Mouse (Mus musculus): Measurements from ENCODE around the gene Plcb2.

Gene Plcb2

DNA sequence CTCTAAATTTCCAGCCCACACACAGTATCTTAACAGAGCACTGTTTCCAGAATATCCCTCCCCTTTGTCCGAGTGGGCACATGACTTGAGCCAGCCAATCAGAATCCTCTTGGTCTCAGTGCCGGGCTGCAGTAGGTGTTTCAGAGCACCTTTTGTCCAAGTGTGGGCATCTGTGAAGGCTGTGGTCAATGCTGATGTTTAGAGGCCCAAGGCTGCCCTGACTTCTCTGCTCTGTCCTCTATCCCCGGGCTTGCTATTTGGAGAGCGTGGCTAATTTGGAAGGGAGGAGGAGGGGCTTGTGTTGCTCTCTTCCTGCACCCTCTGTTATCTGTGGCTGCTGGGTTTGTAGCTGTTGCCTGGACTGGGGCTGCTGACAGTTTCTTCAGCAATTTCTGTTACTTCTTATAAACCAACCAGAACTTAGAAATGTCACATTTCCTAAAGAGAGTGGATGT lies 68.2 kb downstream of the Plcb2 start:
- no peak for DNase-seq (ENCODE audit: low read depth, low spot score)

GRCm38 (mm10) chr2:118659493-118659892 lies 68.7 kb downstream of the Plcb2 start:
- no peak for DNase-seq (ENCODE audit: low read depth, low spot score)

- DNase-seq (ENCODE audit: low read depth, low spot score) = peak; percentile 59
These were observed 69.2 kb downstream of the Plcb2 start for GRCm38 (mm10) chr2:118659077-118659476.

- DNase-seq (ENCODE audit: low read depth, low spot score) = no peak
These were observed 69.8 kb downstream of the Plcb2 start for GRCm38 (mm10) chr2:118658457-118658856.
